Mouse (Mus musculus): ENCODE data around the gene Dock1.

- TF ChIP-seq CTCF (IDR thresholded peaks at IDR 0.05; ENCODE audit: borderline replicate concordance, insufficient read depth, low read length) = no peak
- no peak for TF ChIP-seq POLR2A (IDR thresholded peaks at IDR 0.05; ENCODE audit: low read depth, low read length)
Measured at GRCm38 (mm10) chr7:134901992-134902391, 231.5 kb downstream of the Dock1 start.

Data from embryonic fibroblast, embryonic 13.5 days (primary cell).